In the genomic region with DNA sequence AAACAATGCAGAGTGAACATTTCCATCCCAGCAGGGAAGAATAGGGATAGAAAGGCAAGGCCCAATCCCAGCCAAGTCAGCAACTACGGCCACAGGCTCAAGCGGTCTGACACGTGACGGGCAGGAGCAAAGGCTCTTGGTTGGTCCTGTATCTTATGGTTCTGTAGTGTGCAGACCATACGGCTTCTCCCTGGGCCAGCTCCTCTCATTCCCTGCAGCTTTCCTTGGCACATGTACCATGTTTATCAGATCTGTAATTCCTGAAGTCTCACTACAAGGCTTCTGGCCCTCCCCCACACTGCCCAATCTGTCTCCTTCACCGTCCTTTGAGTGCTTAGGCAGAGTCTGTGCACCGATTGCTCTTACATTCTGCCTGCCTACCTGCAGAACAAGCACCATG, we compare ENCODE assay signal across 11 mouse cellular contexts. TPM values are rescaled to one million over a fixed set of nuclear protein-coding genes. Genes with fewer than 3 reads are reported as not detected.
DNase-seq lines count a peak whose midpoint lies in the region.
"Had no signal": no experiment of that assay in that cellular context is flagged by ENCODE, and none has a peak within 500 bp of the region (broad histone marks: within the 10 kb centered on the region; RNA-seq: fewer than 3 reads in every experiment).

No protein-coding gene starts in this region.

- peak; percentile 53 for DNase-seq in heart, adult 11 months
- no peak for DNase-seq in heart, adult 9 months (ENCODE audit: low spot score in 2 of 2)
- peak; percentile 33 to 57 for DNase-seq in cerebellum, adult 18-20 months
- DNase-seq in cerebellum, adult 9-11 months, result peak; percentile 64
- peak; percentile 49 for DNase-seq in cerebellum, postnatal 36 days
- no peak for DNase-seq in thymus, postnatal 0 days (ENCODE audit: low spot score)
- no peak for DNase-seq in right cerebral cortex, postnatal 14 days
- DNase-seq: adrenal gland, adult 8-10 months; gastrocnemius, adult 2 months; heart, adult 2 months; kidney, adult 9 months had no signal

RNA-seq across cellular contexts. Expression of gene Slain1, which starts 47.1 kb away (rescaled TPM):
- 12.5 and 15.6 TPM in 2 replicates for polyA plus RNA-seq in thymus, postnatal 0 days (2015; fragmentation: Nextera tagmentation; extraction: Ambion mirVana)

Comparison
In these comparisons a context has a peak if more than half of its experiments do, and no peak if none do; other contexts are left out.
1. DNase-seq: peak in heart, adult 11 months (single experiment), cerebellum, adult 18-20 months (2 of 2), cerebellum, adult 9-11 months (single experiment) and cerebellum, postnatal 36 days (2 of 2); none in heart, adult 9 months (0 of 2), thymus, postnatal 0 days (single experiment) and right cerebral cortex, postnatal 14 days (single experiment).